Mouse (Mus musculus) embryonic fibroblast, embryonic 13.5 days (primary cell): ENCODE measurements at regions not wholly inside any gene's neighbourhood (a gene's known extent, or its start where the extent isn't known, plus 50 kb on each side); places are given as distances from the start of the nearest gene placed in this dataset.

ENCODE experiments used
- H3K27ac ChIP-seq: 2 replicates; pipeline ENCODE4 v1.5.1; 2012; ENCODE audit warnings: low read length, control low read depth, inconsistent platforms; ENCODE audit not compliant: insufficient read depth
- H3K4me1 ChIP-seq: 2 replicates; pipeline ENCODE4 v1.6.1; 2011; ENCODE audit warnings: low read length; ENCODE audit not compliant: control insufficient read depth, insufficient read depth
- H3K4me3 ChIP-seq: 2 replicates; pipeline ENCODE4 v1.5.1; 2011; ENCODE audit warnings: mild to moderate bottlenecking, control low read depth, low read length; ENCODE audit not compliant: insufficient read depth
- CTCF ChIP-seq: IDR thresholded peaks from 2 replicates; pipeline ENCODE4 v1.5.1; 2011; ENCODE audit warnings: mild to moderate bottlenecking, control low read depth, low read length, moderate library complexity, borderline replicate concordance; ENCODE audit not compliant: insufficient read depth
- POLR2A ChIP-seq: IDR thresholded peaks from 2 replicates; pipeline ENCODE4 v1.6.1; 2011; ENCODE audit warnings: low read depth, mild to moderate bottlenecking, control low read depth, low read length, moderate library complexity

DNA sequence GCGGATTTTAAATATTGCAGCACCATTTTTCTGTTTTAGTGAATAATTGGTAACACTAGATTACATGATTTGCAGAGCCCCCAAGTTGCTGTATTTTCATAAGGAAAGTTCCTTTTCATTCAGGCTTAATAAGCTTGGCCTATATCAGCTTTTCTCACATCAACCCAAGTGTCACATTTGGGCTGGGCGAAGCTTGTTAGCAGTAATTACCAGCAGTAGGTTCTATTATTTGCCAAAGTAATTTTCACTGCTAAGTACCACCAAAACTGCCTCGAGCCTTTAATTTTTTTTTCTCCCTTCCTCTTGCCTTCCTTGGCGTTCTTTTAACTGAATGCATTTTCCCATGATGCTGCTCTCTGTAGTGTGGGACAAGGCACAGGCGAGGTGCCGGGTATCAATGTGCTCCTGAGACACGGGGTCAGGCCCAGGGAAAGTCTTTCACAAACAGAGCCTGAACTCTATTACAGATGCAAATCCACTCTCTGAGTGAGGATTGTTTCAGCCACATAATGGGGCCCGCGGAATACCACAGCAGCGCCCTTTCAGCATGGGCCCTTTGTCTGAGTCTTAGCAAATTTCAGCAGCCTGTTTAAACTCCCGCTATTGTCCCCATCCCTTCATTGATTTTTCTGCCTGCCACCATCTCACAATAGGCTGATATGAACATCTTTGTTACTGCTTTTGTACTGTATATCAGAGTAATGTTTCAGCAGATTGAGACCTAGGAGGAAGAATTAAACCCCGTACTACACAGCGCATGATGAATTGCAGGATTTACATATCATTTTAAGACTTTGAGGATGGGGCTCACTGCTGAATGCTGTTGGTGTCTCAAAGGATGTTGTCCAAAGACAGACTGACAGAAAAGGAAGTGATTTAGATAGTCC is 205.1 kb upstream of the Epha3 start:
- Histone ChIP-seq H3K4me1 (no peaks in the 10 kb centered on the region), H3K27ac (no peak overlapping the region), H3K4me3 (no peak overlapping the region)
- TF ChIP-seq CTCF (no peak), POLR2A (no peak)

DNA sequence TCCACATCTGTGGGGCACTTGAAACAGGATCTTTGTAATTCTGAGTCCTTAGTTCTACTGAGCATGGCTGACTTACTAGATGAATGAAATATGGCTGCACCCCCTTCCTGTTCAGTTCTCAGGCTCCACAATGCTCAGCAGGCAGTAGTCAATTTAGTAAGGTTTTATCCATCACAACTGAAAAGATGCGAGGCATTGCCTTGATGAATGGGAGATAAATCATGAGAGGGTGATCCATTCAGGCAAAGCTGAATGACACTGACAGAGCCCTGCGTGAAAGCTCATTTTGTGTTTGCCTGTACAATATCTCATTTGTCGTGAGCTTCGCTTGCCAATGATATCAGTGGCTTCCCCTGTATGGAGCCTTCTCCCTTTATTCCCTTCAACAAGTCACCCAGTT is 198.6 kb upstream of the Epha3 start:
- no peak overlapping the region for H3K27ac ChIP-seq
- H3K4me1 ChIP-seq, result no peaks in the 10 kb centered on the region
- H3K4me3 ChIP-seq, result no peak overlapping the region
- no peak for TF ChIP-seq CTCF
- no peak for TF ChIP-seq POLR2A

DNA sequence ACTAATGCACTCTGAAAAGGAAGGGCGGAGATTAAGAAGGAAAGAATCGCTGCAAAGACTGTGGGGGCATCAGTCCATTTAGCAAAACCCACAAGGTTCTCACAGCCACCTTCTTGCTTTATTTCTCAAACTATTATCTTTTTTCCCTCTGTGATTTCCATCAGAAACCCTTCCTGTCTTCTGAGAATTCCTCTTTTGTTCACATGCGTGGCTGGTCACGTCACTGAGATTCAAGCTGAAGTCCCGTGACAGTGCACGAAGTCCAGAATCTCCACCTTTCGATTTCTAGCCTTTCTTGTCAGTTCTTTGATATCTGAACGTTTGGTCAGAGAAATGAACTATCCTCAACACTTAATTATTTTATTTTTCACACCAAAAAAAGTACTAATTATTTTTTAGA is 194.7 kb upstream of the Epha3 start:
- TF ChIP-seq POLR2A, result no peak
- TF ChIP-seq CTCF, result no peak
- Histone ChIP-seq H3K27ac (no peak overlapping the region), H3K4me3 (no peak overlapping the region), H3K4me1 (no peaks in the 10 kb centered on the region)

DNA sequence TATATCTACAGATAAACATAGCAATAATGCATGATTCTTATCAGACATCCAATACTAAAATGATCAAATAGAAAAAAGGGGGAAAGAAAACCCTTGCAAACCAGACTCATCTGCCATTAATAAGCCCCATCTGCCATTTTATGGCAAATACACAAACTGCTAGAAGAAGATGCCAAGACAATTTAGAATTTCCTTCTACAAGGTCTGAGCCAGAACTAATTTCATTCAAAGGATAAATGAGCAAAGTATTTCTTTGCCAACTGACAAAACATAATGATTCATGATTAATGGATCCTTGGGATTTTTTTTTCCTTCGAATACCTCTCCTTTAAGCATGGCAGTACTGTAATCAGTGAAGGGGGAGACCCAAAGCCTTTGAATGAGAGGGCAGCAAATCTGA is 190.4 kb upstream of the Epha3 start:
- H3K4me1 ChIP-seq, result no peaks in the 10 kb centered on the region
- no peak overlapping the region for H3K27ac ChIP-seq
- no peak overlapping the region for H3K4me3 ChIP-seq
- TF ChIP-seq POLR2A (no peak), CTCF (no peak)

DNA sequence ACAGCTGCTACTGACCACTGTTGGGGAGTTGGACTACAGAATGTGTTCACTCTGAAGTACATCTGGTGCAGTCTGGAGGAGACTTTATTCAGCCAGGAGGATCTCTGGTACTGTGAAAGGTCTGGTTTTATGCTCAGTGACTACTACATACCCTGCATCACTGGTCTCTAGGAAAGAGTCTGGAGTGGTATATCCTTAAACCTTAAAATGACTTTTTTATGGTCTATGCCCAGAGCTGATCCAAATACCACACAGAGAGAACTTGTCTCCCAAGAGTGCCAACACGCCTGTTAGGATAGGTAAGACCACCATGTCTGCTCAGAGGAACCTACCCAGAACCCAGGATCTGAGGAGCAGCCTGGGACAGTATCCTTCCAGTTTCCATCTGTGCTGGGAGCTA is 184.1 kb upstream of the Epha3 start:
- Histone ChIP-seq H3K4me3 (no peak overlapping the region), H3K4me1 (no peaks in the 10 kb centered on the region), H3K27ac (no peak overlapping the region)
- TF ChIP-seq POLR2A (no peak), CTCF (no peak)

DNA sequence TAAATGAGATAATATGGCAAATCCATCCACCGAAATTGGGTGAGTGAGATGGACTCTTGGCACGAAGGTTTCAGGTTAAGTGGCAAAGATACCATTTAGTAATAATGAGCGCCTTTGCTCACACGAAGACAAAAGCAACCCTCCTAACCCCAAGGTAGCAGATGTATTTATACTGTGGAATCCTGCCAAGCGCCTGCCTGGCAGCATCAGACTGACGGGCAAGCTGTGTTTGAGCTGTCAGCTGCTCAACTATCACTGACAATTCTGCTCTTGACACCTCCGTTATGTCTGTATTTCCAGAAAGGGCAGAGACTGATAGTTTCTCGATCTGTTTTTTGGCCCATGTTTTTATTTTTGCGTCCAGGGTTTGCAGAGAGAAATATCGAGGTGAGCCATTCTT is 169.1 kb upstream of the Epha3 start:
- Histone ChIP-seq H3K27ac (no peak overlapping the region), H3K4me1 (no peaks in the 10 kb centered on the region), H3K4me3 (no peak overlapping the region)
- TF ChIP-seq CTCF (no peak), POLR2A (no peak)

DNA sequence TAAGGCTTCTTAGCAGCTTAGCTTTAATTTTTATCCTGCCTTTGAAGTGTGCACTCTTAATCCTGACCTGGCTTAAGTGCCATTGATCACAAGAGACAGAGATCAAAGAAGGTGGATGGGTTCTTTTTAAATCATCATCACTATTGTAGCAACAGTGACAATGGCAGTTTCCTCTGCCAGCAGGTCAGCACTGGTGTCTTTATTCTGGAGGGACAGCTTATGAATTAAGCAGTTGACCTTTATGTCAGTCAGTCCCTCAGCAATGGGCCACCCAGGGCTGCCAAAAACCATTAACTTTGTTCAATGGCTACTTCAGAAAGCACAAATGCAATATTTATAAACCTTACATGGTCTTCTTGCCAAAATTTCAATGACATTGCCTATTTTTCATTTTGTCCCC is 160.0 kb upstream of the Epha3 start:
- Histone ChIP-seq H3K4me1 (no peaks in the 10 kb centered on the region), H3K27ac (no peak overlapping the region), H3K4me3 (no peak overlapping the region)
- TF ChIP-seq CTCF (no peak), POLR2A (no peak)

DNA sequence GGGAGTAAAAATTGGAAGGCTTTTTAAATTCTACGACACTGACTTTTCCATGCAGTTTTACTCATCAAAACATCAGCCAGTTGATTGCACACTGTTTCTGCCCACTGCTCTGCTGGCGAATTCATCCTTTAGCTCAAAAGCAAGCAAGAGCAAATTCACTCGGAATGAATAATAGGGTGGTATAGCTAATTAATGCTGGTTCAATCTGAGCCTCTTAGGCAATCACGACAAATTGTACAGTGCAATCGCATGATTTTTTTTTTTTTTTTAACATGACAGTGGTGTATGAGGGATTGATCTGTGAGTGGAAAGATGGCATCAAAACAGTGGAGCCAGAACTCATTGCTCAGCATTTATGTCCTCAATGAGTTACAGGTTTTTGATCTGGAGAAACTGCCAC is 136.9 kb upstream of the Epha3 start:
- TF ChIP-seq CTCF, result no peak
- TF ChIP-seq POLR2A, result no peak
- no peak overlapping the region for H3K4me3 ChIP-seq
- H3K4me1 ChIP-seq, result no peaks in the 10 kb centered on the region
- H3K27ac ChIP-seq, result no peak overlapping the region

DNA sequence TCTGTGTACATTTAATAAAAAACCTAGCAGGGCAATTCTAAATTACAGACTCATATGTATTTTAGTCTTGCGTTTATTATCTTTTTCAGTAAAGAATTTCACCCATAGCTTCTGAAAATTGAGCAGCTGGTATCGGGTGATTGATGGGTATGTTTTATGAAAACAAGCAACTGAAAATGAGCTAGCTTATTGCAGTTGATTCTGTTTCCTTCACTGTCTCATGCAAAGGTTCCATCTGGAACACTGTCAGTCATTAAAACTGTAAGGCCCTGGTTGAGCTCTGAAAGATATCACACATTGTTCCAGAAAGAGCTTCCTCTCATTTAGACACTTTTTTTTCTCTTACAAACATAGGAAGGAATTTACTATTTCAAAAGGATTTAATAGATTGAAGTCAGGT is 103.4 kb upstream of the Epha3 start:
- no peak for TF ChIP-seq CTCF
- no peak for TF ChIP-seq POLR2A
- no peak overlapping the region for H3K4me3 ChIP-seq
- H3K27ac ChIP-seq, result no peak overlapping the region
- H3K4me1 ChIP-seq, result no peaks in the 10 kb centered on the region

DNA sequence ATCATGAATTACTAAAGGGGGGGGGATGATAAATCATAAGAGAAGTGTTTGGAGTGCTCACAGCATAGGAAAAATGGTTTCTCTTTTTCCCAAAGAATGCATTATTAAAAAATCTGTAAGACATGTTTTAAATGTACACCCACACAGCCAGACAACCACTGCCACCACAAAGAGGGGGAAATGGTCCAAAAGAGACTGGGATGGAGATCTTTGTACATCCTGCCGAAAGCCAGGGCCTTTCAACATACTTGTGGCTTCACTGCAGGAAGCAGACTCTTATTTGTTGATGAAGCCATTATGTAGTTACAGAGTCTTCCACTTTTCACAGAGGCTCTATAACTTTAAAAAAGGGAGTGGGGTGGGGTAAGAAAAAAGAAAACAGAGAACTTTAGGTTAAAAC is 96.8 kb upstream of the Epha3 start:
- Histone ChIP-seq H3K4me1 (peaks cover 2% of the 10 kb centered on the region), H3K4me3 (no peak overlapping the region), H3K27ac (0 out of 2 replicates have a peak overlapping the region, but pooled peaks have one; percentile 31)
- TF ChIP-seq CTCF (no peak), POLR2A (no peak)

DNA sequence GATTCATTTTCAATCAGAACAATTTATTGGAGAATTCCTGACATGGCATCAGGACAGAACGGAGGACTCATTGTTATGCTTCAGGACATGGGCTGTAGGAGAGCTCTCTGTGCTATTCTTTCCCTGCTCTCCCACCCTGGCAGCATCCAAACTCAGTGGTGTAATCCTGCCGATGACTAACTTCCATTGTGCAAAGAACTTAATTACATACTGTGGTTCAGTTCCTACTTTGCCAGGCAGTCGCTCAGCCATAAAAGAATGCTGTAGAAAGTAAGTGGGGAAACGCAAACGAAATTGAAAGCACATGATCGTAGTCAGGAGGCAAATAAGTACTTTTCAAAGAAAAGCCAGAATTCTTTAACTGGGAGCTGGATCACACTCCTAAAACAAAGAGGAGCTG is 94.2 kb upstream of the Epha3 start:
- TF ChIP-seq POLR2A (peak; percentile 33; the same call in 1 of the 2 replicates), CTCF (no peak)
- Histone ChIP-seq H3K4me1 (peaks cover 2% of the 10 kb centered on the region), H3K4me3 (no peak overlapping the region), H3K27ac (peak overlapping the region; percentile 86)
